Mouse (Mus musculus) bone marrow, adult 2 months (tissue): Measurements from ENCODE around the gene Rbl2.

Source experiments
- CTCF ChIP-seq: fragments of 200-500 bp; IDR thresholded peaks from 2 replicates; pipeline ENCODE4 v1.5.1; 2011; ENCODE audit warnings: low read length, control low read depth; ENCODE audit not compliant: control insufficient read depth, insufficient read depth
- POLR2A ChIP-seq: fragments of 200-500 bp; IDR thresholded peaks from 2 replicates; pipeline ENCODE4 v1.6.1; 2011; ENCODE audit warnings: low read depth, mild to moderate bottlenecking, control low read depth, low read length, borderline replicate concordance; ENCODE audit not compliant: control insufficient read depth

DNA sequence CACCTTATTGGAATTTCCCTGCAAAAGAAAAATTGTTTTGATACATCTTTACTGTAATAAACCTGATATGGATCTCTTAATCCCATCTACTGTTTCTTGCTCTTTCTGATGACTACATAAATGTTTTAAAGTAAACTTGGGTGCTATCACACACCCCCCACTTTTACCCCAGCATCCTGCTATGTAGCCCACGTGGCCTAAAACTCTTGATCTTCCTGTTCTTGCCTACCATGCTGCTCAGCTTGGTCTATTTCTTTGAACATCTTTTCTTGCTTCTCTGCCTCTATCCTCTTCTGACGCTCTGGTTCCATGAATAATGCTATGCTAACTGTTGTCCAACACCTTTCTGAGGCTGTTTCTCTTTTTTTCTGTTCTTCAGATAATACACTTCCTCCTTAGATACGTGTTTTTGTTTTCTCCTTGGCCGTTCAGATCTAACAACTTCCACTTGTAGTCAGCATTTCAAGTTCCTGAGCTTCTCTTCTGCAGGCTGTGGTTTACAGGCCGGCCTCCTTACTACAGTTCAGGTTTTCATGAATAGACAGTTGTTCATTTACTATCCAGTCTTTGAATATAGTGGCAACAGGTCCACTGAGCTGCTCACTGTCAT lies 42.1 kb downstream of the Rbl2 start:
- TF ChIP-seq CTCF (no peak), POLR2A (no peak)
